Mouse (Mus musculus) olfactory bulb, adult 2 months (tissue): ENCODE measurements around the gene Uhrf1.

ENCODE experiments used
- CTCF ChIP-seq: fragments of 200-500 bp; IDR thresholded peaks from 2 replicates; pipeline ENCODE4 v1.5.1; 2012; ENCODE audit warnings: low read depth, mild to moderate bottlenecking, low read length, moderate library complexity; ENCODE audit not compliant: insufficient read depth
- POLR2A ChIP-seq: fragments of 200-500 bp; IDR thresholded peaks from 2 replicates; pipeline ENCODE4 v1.6.1; 2012; ENCODE audit warnings: mild to moderate bottlenecking, low read depth, low read length, moderate library complexity; ENCODE audit not compliant: insufficient read depth

GRCm38 (mm10) chr17:56265011-56265410, 38.1 kb upstream of the Uhrf1 start:
- no peak for TF ChIP-seq POLR2A
- no peak for TF ChIP-seq CTCF
